Mouse (Mus musculus): ENCODE measurements around the gene Ccdc57.

Ccdc57 gene

GRCm38 (mm10) chr11:120825289-120825863 is 107.3 kb downstream of the Ccdc57 start:
- POLR2A ChIA-PET = interaction anchor here (0.5 to 16.3 kb wide), 38 partner anchors 8 to 358 kb away, joined by 3 to 274 read pairs (median 5); partner anchors contain the start of genes Arl16 (in 1 of the 4), P4hb (in 1 of the 4) and Rac3 (in 1 of the 4)
- CTCF ChIA-PET = interaction anchor here in 3 of 4 experiments (0.6 to 1.5 kb wide), 8 partner anchors 25 to 105 kb away, joined by 3 to 4 read pairs (median 3); partner anchors contain the start of gene Rac3 (in 1 of the 3)

DNA sequence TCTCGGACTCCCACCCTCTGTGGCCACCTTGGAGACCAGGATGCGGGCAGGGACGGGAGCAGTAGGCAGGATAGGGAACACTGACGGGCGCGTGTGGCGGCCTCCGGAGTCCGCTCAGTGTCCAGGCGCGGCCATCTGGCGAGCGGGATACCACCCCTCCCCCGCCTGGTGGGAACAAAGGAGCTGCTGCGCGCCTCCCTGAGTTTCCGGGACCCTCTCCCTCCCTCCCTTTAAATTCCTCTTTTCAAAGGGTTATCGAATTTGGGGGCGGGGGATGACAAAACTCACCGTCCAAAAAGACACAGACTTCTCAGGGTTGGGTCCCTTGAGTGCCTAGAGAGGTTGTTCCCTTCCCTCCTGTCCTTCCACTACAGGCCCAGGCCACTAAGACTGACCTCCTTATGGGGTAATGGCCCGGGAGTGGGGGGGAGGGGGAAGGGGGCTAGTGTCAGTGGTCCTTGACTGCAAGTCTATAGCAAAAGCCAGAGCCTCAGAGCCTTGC is 107.8 kb downstream of the Ccdc57 start:
- CTCF ChIA-PET = interaction anchor here in 3 of 4 experiments (0.6 to 1.5 kb wide), 8 partner anchors 19 to 104 kb away, joined by 3 to 8 read pairs (median 4); partner anchors contain the start of gene Rac3 (in 2 of the 3)
- POLR2A ChIA-PET = interaction anchor here in 3 of 4 experiments (0.5 to 16.3 kb wide), 38 partner anchors 9 to 358 kb away, joined by 3 to 274 read pairs (median 6); partner anchors contain the start of genes Arl16 (in 1 of the 3), P4hb (in 1 of the 3), Pycr1 (in 1 of the 3) and Rac3 (in 1 of the 3)

GRCm38 (mm10) chr11:120823956-120824786 is 108.5 kb downstream of the Ccdc57 start, which contains the start of gene Fasn:
Fasn (minus strand) TSS chr11:120824547.
- POLR2A ChIA-PET = interaction anchor here (0.5 to 16.3 kb wide), 93 partner anchors 8 to 577 kb away, joined by 3 to 274 read pairs (median 4); partner anchors contain the start of genes P4hb (in 3 of the 4), Dus1l (in 2 of the 4), Mrpl12 (in 2 of the 4) and Pycr1 (in 2 of the 4)
- CTCF ChIA-PET = interaction anchor here in 3 of 4 experiments (0.6 to 1.5 kb wide), 10 partner anchors 9 to 229 kb away, joined by 3 to 8 read pairs (median 4); partner anchors contain the start of gene Rac3 (in 1 of the 3)

DNA sequence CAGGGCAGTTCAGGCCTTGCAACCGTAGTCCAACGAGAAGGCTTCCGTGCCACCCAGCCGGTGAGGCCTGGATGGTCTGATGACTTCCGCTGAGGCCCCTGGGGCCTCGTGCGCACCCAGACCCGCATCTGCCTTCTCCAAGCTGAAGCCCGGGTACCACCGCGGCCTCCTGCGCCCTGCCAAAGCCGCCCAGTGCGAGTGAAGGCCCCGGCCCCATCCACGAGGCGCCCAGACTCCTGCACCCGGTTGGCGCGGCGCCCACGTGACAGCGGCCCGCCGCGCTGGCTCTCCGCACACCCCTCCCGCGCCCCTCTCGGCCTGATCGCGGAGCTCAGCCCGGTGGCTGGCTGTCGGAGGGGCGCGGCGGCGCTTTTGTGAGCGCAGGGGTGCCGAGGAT is 109.1 kb downstream of the Ccdc57 start:
- CTCF ChIA-PET = interaction anchor here in 3 of 4 experiments (0.9 to 1.4 kb wide), 9 partner anchors 9 to 230 kb away, joined by 3 to 8 read pairs (median 4); partner anchors contain the start of gene Rac3 (in 1 of the 3)
- POLR2A ChIA-PET = interaction anchor here (0.5 to 16.3 kb wide), 84 partner anchors 9 to 577 kb away, joined by 3 to 274 read pairs (median 4); partner anchors contain the start of genes P4hb (in 3 of the 4), Dus1l (in 2 of the 4), Mrpl12 (in 2 of the 4) and Pycr1 (in 2 of the 4)

- POLR2A ChIA-PET = interaction anchor here (0.7 to 16.3 kb wide), 73 partner anchors 8 to 356 kb away, joined by 3 to 274 read pairs (median 5); partner anchors contain the start of genes Dus1l (in 3 of the 4), Mrpl12 (in 2 of the 4), P4hb (in 2 of the 4) and Alyref (in 1 of the 4)
- CTCF ChIA-PET = interaction anchor here in 2 of 4 experiments (0.6 to 1.3 kb wide), 7 partner anchors 15 to 231 kb away, joined by 3 to 7 read pairs (median 3); no protein-coding TSS in a partner anchor
Measured at GRCm38 (mm10) chr11:120822831-120823550, 109.7 kb downstream of the Ccdc57 start.

DNA sequence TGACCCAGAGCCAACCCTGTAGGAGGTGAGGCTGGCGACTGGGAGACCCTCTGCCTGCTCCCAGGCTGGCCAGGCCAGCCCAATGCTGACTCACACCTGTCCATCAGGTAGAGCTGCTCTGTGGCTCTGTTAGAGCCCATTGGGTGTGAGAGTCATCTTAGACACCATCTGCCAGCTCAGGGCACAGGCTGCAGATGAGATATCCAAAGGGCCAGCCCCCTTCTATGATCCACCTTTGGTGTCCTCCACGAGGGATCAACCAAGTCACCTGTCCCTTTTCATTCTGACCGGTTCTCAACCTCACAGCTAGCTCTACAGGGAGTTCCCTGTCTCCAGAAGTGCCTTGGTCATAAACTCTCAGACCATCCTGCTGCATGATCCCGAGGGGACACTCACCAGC is 110.4 kb downstream of the Ccdc57 start:
- CTCF ChIA-PET = interaction anchor here in 2 of 4 experiments (0.6 to 1.7 kb wide), 4 partner anchors 18 to 102 kb away, joined by 3 to 4 read pairs (median 3); no protein-coding TSS in a partner anchor

GRCm38 (mm10) chr11:120821076-120821922 is 111.4 kb downstream of the Ccdc57 start:
- POLR2A ChIA-PET = interaction anchor here in 3 of 4 experiments (0.9 to 16.3 kb wide), 24 partner anchors 7 to 242 kb away, joined by 3 to 274 read pairs (median 21); partner anchors contain the start of genes Dus1l (in 1 of the 3) and Rac3 (in 1 of the 3)
- CTCF ChIA-PET = interaction anchor here in 2 of 4 experiments (0.5 to 1.7 kb wide), 3 partner anchors 13 to 101 kb away, joined by 3 to 4 read pairs (median 3); no protein-coding TSS in a partner anchor

More for the DNA sequence above, 110.4 kb downstream of the Ccdc57 start:
- POLR2A ChIA-PET = interaction anchor here (0.5 to 16.3 kb wide), 35 partner anchors 8 to 324 kb away, joined by 3 to 274 read pairs (median 11); partner anchors contain the start of genes Dus1l (in 2 of the 4), P4hb (in 1 of the 4), Rac3 (in 1 of the 4) and Tex19.1 (in 1 of the 4)

DNA sequence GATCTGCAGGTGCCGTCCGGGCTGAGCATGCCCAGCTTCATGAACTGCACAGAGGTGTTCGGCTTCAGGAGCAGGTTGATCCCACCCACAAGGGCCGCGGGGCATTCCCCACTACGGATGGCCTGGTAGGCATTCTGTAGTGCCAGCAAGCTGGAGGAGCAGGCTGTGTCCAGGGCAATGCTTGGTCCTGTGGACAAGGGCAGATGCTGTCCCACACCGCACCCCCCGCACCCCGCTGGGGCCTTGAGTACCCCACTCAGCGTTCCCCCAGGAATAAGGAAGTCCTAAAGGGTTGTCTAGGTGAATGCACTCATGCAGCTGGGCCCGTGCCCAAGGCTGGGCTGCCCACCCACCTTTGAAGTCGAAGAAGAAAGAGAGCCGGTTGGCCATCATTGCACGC is 112.1 kb downstream of the Ccdc57 start:
- ChIA-PET CTCF (interaction anchor here in 1 of 4 experiments (1.7 kb wide), 1 partner anchor 100 kb away, joined by 3 read pairs; no protein-coding TSS in a partner anchor), POLR2A (interaction anchor here in 3 of 4 experiments (0.9 to 16.3 kb wide), 15 partner anchors 9 to 241 kb away, joined by 3 to 274 read pairs (median 7); partner anchors contain the start of gene Dus1l (in 1 of the 3))

DNA sequence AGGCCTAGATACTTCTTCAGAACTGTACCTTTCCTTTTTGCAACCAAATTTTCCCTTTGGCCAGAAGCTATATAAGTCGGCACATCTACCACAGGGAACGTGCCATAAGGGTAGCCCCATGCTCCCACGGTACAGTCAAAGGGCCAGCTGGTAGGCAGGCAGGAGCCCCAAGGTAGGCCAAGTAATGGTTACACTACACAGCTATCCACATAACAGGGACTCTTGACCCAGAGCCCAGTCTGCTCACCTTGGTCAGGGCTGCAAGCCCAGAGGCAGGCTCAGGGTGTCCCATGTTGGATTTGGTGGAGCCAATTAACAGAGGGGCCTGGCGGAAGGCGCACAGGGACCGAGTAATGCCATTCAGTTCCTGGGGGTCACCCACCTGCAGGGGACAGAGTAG is 113.1 kb downstream of the Ccdc57 start:
- CTCF ChIA-PET = no interaction called here
- POLR2A ChIA-PET = interaction anchor here in 3 of 4 experiments (0.7 to 16.3 kb wide), 14 partner anchors 9 to 240 kb away, joined by 3 to 274 read pairs (median 6); partner anchors contain the start of gene Dus1l (in 1 of the 3)

DNA sequence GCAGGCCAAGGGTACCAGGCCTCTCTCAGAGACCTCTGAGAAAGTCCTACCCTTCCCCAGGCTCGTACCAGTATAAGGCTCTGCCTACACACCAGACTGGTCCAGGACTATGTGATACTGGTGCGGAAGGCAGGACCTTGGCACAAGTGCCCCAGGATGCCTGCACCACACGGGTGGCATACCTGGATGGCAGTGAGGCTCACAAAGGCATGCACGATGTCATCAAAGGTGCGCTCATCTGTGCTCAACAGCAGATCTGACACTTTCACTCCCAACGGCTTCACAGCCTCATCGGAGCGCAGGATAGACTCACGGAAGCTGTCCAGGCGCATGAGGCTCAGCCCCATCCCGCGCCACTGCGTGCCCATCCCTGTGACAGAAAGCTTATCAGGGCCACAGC is 114.4 kb downstream of the Ccdc57 start:
- ChIA-PET CTCF (no interaction called here), POLR2A (interaction anchor here in 3 of 4 experiments (0.6 to 16.3 kb wide), 3 partner anchors 8 to 21 kb away, joined by 3 to 274 read pairs (median 5); no protein-coding TSS in a partner anchor)

DNA sequence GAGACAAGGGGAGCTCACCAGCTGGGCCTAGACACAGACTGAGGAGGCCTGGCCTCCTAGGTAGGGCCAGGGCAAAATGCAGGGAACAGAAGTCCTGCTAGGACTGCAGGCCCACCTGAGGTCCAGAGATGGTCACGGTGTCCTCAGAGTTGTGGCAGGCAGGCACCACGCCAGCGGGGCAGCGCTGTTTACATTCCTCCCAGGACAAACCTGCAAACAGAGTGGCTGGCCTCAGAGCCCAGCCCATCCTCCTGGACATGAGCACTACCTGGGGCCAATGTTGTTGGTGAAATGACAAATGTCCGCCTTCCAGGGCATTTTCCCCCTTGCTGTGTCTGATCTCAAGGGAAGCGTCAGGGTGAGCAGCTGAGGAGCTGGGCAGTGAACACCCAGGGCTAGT is 115.3 kb downstream of the Ccdc57 start:
- ChIA-PET POLR2A (interaction anchor here in 3 of 4 experiments (0.6 to 16.3 kb wide), 10 partner anchors 7 to 33 kb away, joined by 3 to 274 read pairs (median 3); partner anchors contain the start of genes Dus1l (in 1 of the 3) and Fasn (in 1 of the 3)), CTCF (no interaction called here)

DNA sequence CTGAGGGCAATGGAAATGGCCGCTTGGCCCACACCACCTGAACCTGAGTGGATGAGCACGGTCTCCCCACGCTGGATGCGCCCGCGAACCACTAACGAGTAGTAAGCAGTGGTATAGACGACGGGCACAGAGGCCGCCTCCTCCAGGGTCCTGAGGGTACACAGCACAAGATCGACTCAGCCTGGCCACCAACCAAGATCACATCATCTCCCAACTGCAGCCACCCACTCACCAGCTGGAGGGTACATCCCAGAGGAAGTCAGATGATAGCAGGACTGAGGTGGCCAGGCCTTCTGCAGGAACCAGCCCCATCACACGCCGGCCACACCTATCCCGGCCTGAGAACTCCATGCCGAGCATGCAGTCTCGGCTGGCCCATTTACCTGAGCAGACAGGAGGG is 120.6 kb downstream of the Ccdc57 start:
- POLR2A ChIA-PET = interaction anchor here in 3 of 4 experiments (0.8 to 15.0 kb wide), 10 partner anchors 11 to 92 kb away, joined by 3 to 274 read pairs (median 12); partner anchors contain the start of gene Fasn (in 3 of the 3)

GRCm38 (mm10) chr11:120808010-120808409 is 124.7 kb downstream of the Ccdc57 start:
- CTCF ChIA-PET = interaction anchor here in 1 of 4 experiments (1.0 to 1.6 kb wide), 3 partner anchors 15 to 319 kb away, joined by 3 read pairs; no protein-coding TSS in a partner anchor
- POLR2A ChIA-PET = interaction anchor here in 3 of 4 experiments (0.8 to 15.0 kb wide), 10 partner anchors 8 to 94 kb away, joined by 3 to 274 read pairs (median 6); partner anchors contain the start of gene Fasn (in 2 of the 3)

More for the DNA sequence above, 120.6 kb downstream of the Ccdc57 start:
- CTCF ChIA-PET = interaction anchor here in 1 of 4 experiments (0.6 to 1.1 kb wide), 2 partner anchors 36 to 302 kb away, joined by 3 read pairs; no protein-coding TSS in a partner anchor

GRCm38 (mm10) chr11:120805375-120806298 is 127.0 kb downstream of the Ccdc57 start:
- CTCF ChIA-PET = interaction anchor here in 3 of 4 experiments (0.6 to 2.0 kb wide), 11 partner anchors 19 to 248 kb away, joined by 3 to 6 read pairs (median 4); partner anchors contain the start of gene Fasn (in 1 of the 3)
- POLR2A ChIA-PET = interaction anchor here (0.6 to 15.0 kb wide), 46 partner anchors 8 to 573 kb away, joined by 3 to 274 read pairs (median 4); partner anchors contain the start of genes Dus1l (in 4 of the 4), Fasn (in 3 of the 4), P4hb (in 2 of the 4) and Rac3 (in 2 of the 4)

All from embryonic stem cell, embryonic (primary cell).